Mouse (Mus musculus) G1E-ER4 (cell line): ENCODE results near the gene Gm10717. TPM values are rescaled to one million over a fixed set of nuclear protein-coding genes. Genes with fewer than 3 reads are reported as not detected.
"Not testable (repeated sequence)": the region's sequence is repeated elsewhere in the genome, so short reads cannot be mapped to it uniquely, and the experiment has no call there.

ENCODE experiments used
- GATA1 ChIP-seq: IDR thresholded peaks from one replicate; pipeline ENCODE4 v1.8.0; 2012; ENCODE audit warnings: low read length, inconsistent platforms
- polyA plus RNA-seq: library from polyadenylated mRNA; stranded (reverse); fragments of >175 nt; gene quantifications from 2 replicates; pipeline ENCODE4 v1.2.3, GENCODE M21; 2012

Gm10717 gene
- 0.29 and 0.43 TPM in 2 replicates for polyA plus RNA-seq

- not testable (repeated sequence) for TF ChIP-seq GATA1
These were observed at the start of gene Gm10717 for GRCm38 (mm10) chr9:3024912-3025467. Gm10717 (plus strand) TSS chr9:3025417.

- not testable (repeated sequence) for TF ChIP-seq GATA1
These were observed 24.7 kb upstream of the Gm10717 start, which contains the start of gene Gm10722 for GRCm38 (mm10) chr9:3000445-3000972. Gm10722 (plus strand) TSS chr9:3000922.

- TF ChIP-seq GATA1: not testable (repeated sequence)
These were observed 22.3 kb upstream of the Gm10717 start, which contains the start of gene Gm11168 for GRCm38 (mm10) chr9:3002794-3003396. Gm11168 (plus strand) TSS chr9:3003346.

- TF ChIP-seq GATA1: not testable (repeated sequence)
These were observed 12.4 kb upstream of the Gm10717 start, which contains the start of gene Gm10721 for GRCm38 (mm10) chr9:3012733-3013279. Gm10721 (plus strand) TSS chr9:3013140.

GRCm38 (mm10) chr9:3015354-3015753 lies 9.9 kb upstream of the Gm10717 start, which contains the start of gene Gm10720:
Gm10720 (plus strand) TSS chr9:3015654.
- not testable (repeated sequence) for TF ChIP-seq GATA1

GRCm38 (mm10) chr9:3017108-3017507 lies 8.1 kb upstream of the Gm10717 start, which contains the start of gene Gm10719:
Gm10719 (plus strand) TSS chr9:3017408.
- not testable (repeated sequence) for TF ChIP-seq GATA1

- not testable (repeated sequence) for TF ChIP-seq GATA1
These were observed 1.8 kb upstream of the Gm10717 start, which contains the start of gene Gm10718 for GRCm38 (mm10) chr9:3023312-3023984. Gm10718 (plus strand) TSS chr9:3023547.

GRCm38 (mm10) chr9:3034299-3034698 lies 9.1 kb downstream of the Gm10717 start, which contains the start of gene Gm17535:
Gm17535 (plus strand) TSS chr9:3034599.
- not testable (repeated sequence) for TF ChIP-seq GATA1

- TF ChIP-seq GATA1: not testable (repeated sequence)
These were observed 11.4 kb downstream of the Gm10717 start, which contains the start of gene Gm10715 for GRCm38 (mm10) chr9:3036577-3036976. Gm10715 (plus strand) TSS chr9:3036877.

Other genes starting within 250 kb of the Gm10717 start
- gene Gm10722, start 24.5 kb upstream of the Gm10717 start, polyA plus RNA-seq: 0.16 TPM in 1 of 2 replicates, not detected in the other
- 0.23 TPM in 1 of 2 replicates, not detected in the other for gene Gm11168, start 22.1 kb upstream of the Gm10717 start, polyA plus RNA-seq
- gene Gm10721, start 12.3 kb upstream of the Gm10717 start, polyA plus RNA-seq: 0.37 TPM in 1 of 2 replicates, not detected in the other
- gene Gm10720, start 9.8 kb upstream of the Gm10717 start, polyA plus RNA-seq: not detected in 2 replicates
- gene Gm10719, start 8.0 kb upstream of the Gm10717 start, polyA plus RNA-seq: 0.66 and 1.8 TPM in 2 replicates
- gene Gm10718, start 1.9 kb upstream of the Gm10717 start, polyA plus RNA-seq: 1.5 and 2.5 TPM in 2 replicates
- gene Gm17535, start 9.2 kb downstream of the Gm10717 start, polyA plus RNA-seq: 0.13 TPM in 1 of 2 replicates, not detected in the other
- not detected in 2 replicates for gene Gm10715, start 11.5 kb downstream of the Gm10717 start, polyA plus RNA-seq